Mouse (Mus musculus): ENCODE data around the gene 4930563M21Rik. TPM values are rescaled to one million over a fixed set of nuclear protein-coding genes. Genes with fewer than 3 reads are reported as not detected.
A peak's percentile ranks its signal among the peaks of the same experiment; 100 is the strongest.

4930563M21Rik gene
- polyA plus RNA-seq, 1 experiment: not detected

- Histone ChIP-seq H3K36me3 (ENCODE audit: control insufficient read depth) (no peaks in the 10 kb centered on the region; the same call in 1 of the 2 replicates), H3K27me3 (ENCODE audit: control insufficient read depth) (no peaks in the 10 kb centered on the region), H3K4me3 (replicated peaks) (no peak overlapping the region), H3K9me3 (ENCODE audit: control insufficient read depth, low read length) (peaks cover 2% of the 10 kb centered on the region; the same call in 1 of the 2 replicates), H3K4me1 (ENCODE audit: control insufficient read depth) (no peaks in the 10 kb centered on the region)
- no peak for TF ChIP-seq GATA1 (IDR thresholded peaks at IDR 0.05; ENCODE audit: low read length)
- TF ChIP-seq TAL1 (IDR thresholded peaks at IDR 0.05; ENCODE audit: low read length): no peak
Observed at GRCm38 (mm10) chr9:55946819-55947218, 63.5 kb downstream of the 4930563M21Rik start.

GRCm38 (mm10) chr9:55941356-55941755 is 69.0 kb downstream of the 4930563M21Rik start:
- H3K4me1 ChIP-seq (ENCODE audit: control insufficient read depth): peaks cover 31% of the 10 kb centered on the region
- H3K9me3 ChIP-seq (ENCODE audit: control insufficient read depth, low read length): no peaks in the 10 kb centered on the region
- no peak overlapping the region for H3K4me3 ChIP-seq (replicated peaks)
- TF ChIP-seq TAL1 (IDR thresholded peaks at IDR 0.05; ENCODE audit: low read length) (no peak), GATA1 (IDR thresholded peaks at IDR 0.05; ENCODE audit: low read length) (no peak)
- H3K36me3 ChIP-seq (ENCODE audit: control insufficient read depth): no peaks in the 10 kb centered on the region; the same call in none of the 2 replicates
- no peaks in the 10 kb centered on the region for H3K27me3 ChIP-seq (ENCODE audit: control insufficient read depth)

GRCm38 (mm10) chr9:55938618-55938985 is 71.7 kb downstream of the 4930563M21Rik start:
- no peaks in the 10 kb centered on the region for H3K27me3 ChIP-seq (ENCODE audit: control insufficient read depth)
- H3K4me1 ChIP-seq (ENCODE audit: control insufficient read depth): peaks cover 31% of the 10 kb centered on the region
- H3K4me3 ChIP-seq (replicated peaks): peak overlapping the region; percentile 88
- TF ChIP-seq TAL1 (IDR thresholded peaks at IDR 0.05; ENCODE audit: low read length) (no peak), GATA1 (IDR thresholded peaks at IDR 0.05; ENCODE audit: low read length) (no peak)
- H3K9me3 ChIP-seq (ENCODE audit: control insufficient read depth, low read length): no peaks in the 10 kb centered on the region
- H3K36me3 ChIP-seq (ENCODE audit: control insufficient read depth): no peaks in the 10 kb centered on the region; the same call in 1 of the 2 replicates

GRCm38 (mm10) chr9:55937664-55938617 is 72.4 kb downstream of the 4930563M21Rik start, which contains the start of gene Scaper:
TSS of gene Scaper (minus strand) at chr9:55938119.
- peak within 1 kb of the TSS; percentile 88 for H3K4me3 ChIP-seq (replicated peaks)
- TF ChIP-seq TAL1 (IDR thresholded peaks at IDR 0.05; ENCODE audit: low read length) (no peak), GATA1 (IDR thresholded peaks at IDR 0.05; ENCODE audit: low read length) (no peak)
- no peaks in the 10 kb centered on the region for H3K27me3 ChIP-seq (ENCODE audit: control insufficient read depth)
- H3K36me3 ChIP-seq (ENCODE audit: control insufficient read depth): no peaks in the 10 kb centered on the region; the same call in 1 of the 2 replicates
- H3K9me3 ChIP-seq (ENCODE audit: control insufficient read depth, low read length): no peaks in the 10 kb centered on the region
- peaks cover 31% of the 10 kb centered on the region for H3K4me1 ChIP-seq (ENCODE audit: control insufficient read depth)

- TF ChIP-seq TAL1 (IDR thresholded peaks at IDR 0.05; ENCODE audit: low read length) (no peak), GATA1 (IDR thresholded peaks at IDR 0.05; ENCODE audit: low read length) (no peak)
- Histone ChIP-seq H3K4me1 (ENCODE audit: control insufficient read depth) (peaks cover 31% of the 10 kb centered on the region), H3K4me3 (replicated peaks) (peak overlapping the region; percentile 88), H3K27me3 (ENCODE audit: control insufficient read depth) (no peaks in the 10 kb centered on the region), H3K9me3 (ENCODE audit: control insufficient read depth, low read length) (no peaks in the 10 kb centered on the region), H3K36me3 (ENCODE audit: control insufficient read depth) (no peaks in the 10 kb centered on the region; the same call in 1 of the 2 replicates)
Observed at GRCm38 (mm10) chr9:55937224-55937663, 73.1 kb downstream of the 4930563M21Rik start.

- Histone ChIP-seq H3K4me3 (replicated peaks) (no peak overlapping the region), H3K9me3 (ENCODE audit: control insufficient read depth, low read length) (no peaks in the 10 kb centered on the region), H3K27me3 (ENCODE audit: control insufficient read depth) (no peaks in the 10 kb centered on the region), H3K4me1 (ENCODE audit: control insufficient read depth) (peaks cover 7% of the 10 kb centered on the region), H3K36me3 (ENCODE audit: control insufficient read depth) (no peaks in the 10 kb centered on the region)
- TF ChIP-seq TAL1 (IDR thresholded peaks at IDR 0.05; ENCODE audit: low read length): no peak
- TF ChIP-seq GATA1 (IDR thresholded peaks at IDR 0.05; ENCODE audit: low read length): no peak
Observed at GRCm38 (mm10) chr9:55932482-55932881, 77.9 kb downstream of the 4930563M21Rik start.

- no peaks in the 10 kb centered on the region for H3K4me1 ChIP-seq (ENCODE audit: control insufficient read depth)
- no peaks in the 10 kb centered on the region for H3K9me3 ChIP-seq (ENCODE audit: control insufficient read depth, low read length)
- H3K27me3 ChIP-seq (ENCODE audit: control insufficient read depth): no peaks in the 10 kb centered on the region
- H3K36me3 ChIP-seq (ENCODE audit: control insufficient read depth): no peaks in the 10 kb centered on the region
- H3K4me3 ChIP-seq (replicated peaks): no peak overlapping the region
- TF ChIP-seq GATA1 (IDR thresholded peaks at IDR 0.05; ENCODE audit: low read length) (no peak), TAL1 (IDR thresholded peaks at IDR 0.05; ENCODE audit: low read length) (no peak)
Observed at GRCm38 (mm10) chr9:55918579-55918978, 91.8 kb downstream of the 4930563M21Rik start.

- no peaks in the 10 kb centered on the region for H3K27me3 ChIP-seq (ENCODE audit: control insufficient read depth)
- TF ChIP-seq GATA1 (IDR thresholded peaks at IDR 0.05; ENCODE audit: low read length): no peak
- TF ChIP-seq TAL1 (IDR thresholded peaks at IDR 0.05; ENCODE audit: low read length): no peak
- no peaks in the 10 kb centered on the region for H3K9me3 ChIP-seq (ENCODE audit: control insufficient read depth, low read length)
- no peak overlapping the region for H3K4me3 ChIP-seq (replicated peaks)
- no peaks in the 10 kb centered on the region for H3K36me3 ChIP-seq (ENCODE audit: control insufficient read depth)
- no peaks in the 10 kb centered on the region for H3K4me1 ChIP-seq (ENCODE audit: control insufficient read depth)
Observed at GRCm38 (mm10) chr9:55916751-55917150, 93.6 kb downstream of the 4930563M21Rik start.

Other genes starting within 250 kb of the 4930563M21Rik start
- 0.01 and 0.03 TPM in 2 replicates for gene Scaper, start 72.4 kb downstream of the 4930563M21Rik start, polyA plus RNA-seq (2012)
- 0.55 and 0.66 TPM in 2 replicates for gene Rcn2, start 31.3 kb upstream of the 4930563M21Rik start, polyA plus RNA-seq (2012)
- gene Pstpip1, start 79.4 kb upstream of the 4930563M21Rik start, polyA plus RNA-seq (2012): 0.06 TPM in 1 of 2 replicates, not detected in the other
- gene Tspan3, start 154.9 kb upstream of the 4930563M21Rik start, polyA plus RNA-seq (2012): 0.19 and 0.20 TPM in 2 replicates

All from erythroblast, embryonic 14.5 days (primary cell).